Mouse (Mus musculus): ENCODE results near the gene Gm12569.

Gm12569 gene

DNA sequence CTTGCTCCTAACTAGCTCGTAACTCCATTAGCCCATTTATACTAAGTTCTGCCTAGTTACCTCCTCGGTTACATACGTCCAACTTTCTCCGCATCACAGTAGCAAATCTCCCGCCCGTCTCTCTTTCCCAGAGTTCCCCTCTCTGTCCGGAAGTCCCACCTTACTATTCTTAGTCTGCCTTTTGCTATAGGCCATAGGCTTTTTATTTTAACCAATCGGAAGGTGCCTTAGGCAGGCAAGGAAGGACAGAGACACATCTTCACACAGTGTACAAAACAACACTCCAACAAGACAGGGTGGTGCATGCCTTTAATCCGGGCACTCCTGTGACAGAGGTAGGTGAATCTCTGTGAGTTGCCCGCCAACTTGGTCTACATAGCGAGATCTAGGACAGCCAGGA is at the start of gene Gm12569:
Gene Gm12569 (plus strand): TSS at position 166 of the 400 bp plus-strand sequence.
- no peak for DNase-seq

DNA sequence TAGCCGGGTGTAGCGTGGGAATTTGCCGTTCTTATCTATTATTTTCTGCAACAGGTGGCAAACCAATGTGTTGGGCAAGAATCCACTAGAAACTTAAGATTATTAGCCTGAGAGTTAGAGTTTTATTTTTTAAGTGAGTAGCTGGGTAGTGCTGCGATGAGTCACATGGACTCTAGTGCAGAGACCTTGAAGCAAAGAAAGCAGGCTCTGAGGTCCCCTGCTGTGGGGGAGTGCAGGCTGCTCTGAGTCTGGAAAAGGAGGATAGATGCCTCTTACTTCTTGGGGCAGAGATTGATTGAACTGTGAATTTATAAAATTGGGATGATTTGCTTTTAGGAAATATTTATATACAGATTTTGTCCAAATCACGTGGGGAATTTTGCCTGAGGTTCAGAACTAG is 17.5 kb upstream of the Gm12569 start:
- no peak for DNase-seq

DNA sequence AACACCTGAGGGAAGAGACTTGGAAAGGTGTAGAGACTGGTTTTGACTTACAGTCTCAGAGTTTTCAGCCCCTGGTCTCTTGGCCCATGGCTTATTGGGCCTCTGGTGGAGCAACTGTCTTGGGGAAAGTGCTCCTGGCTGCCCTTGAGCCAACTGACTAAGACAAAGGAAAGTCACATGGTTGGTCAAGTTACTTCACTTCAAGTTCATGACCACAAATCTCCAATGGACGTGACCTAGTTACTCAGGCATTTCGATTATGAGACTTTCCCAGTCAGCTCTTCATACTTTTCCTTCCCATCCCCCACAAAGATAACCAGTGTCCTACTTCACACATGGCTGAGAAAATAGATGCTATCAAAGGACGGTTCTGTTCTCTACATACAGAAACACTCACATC is 12.5 kb upstream of the Gm12569 start:
- DNase-seq = no peak

DNA sequence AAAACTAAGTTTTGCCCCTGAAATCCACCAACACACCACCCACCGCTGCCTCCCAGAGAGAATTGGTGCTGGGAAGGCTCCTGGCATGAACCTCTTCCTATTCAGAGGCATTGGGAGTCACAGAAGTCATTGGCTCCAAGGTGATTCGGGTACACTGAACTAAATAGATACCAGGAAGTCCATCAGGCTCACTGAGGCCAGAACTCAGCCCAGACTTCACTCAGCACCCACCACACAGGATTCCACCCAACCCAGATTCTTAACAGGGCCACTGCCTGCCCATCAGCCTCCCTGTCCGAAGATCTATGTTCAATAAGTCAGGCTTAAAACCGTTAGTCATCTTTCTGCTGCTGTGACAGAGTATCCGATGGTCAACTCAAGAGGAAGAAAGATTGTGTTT is 8.8 kb upstream of the Gm12569 start:
- no peak for DNase-seq

DNA sequence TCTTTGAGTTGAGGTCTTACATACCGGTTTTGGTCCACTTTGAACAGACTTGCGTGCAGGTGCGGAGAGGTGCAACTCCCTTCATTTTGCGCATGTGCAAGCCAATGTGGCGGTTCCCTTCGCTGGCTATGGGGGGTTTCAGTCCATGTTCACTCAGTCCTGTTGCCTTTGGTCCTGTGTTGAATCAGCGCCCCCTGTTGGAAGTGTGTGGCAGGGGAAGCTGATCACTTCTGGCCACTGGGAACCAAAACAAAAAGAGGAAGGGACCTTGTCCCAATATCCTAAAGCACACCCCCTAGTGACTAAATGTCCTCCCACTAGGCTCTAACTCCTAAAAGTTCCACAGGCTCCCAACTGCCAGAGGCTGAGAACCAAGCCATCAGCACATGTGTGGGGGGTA is 6.3 kb upstream of the Gm12569 start:
- DNase-seq = no peak

DNA sequence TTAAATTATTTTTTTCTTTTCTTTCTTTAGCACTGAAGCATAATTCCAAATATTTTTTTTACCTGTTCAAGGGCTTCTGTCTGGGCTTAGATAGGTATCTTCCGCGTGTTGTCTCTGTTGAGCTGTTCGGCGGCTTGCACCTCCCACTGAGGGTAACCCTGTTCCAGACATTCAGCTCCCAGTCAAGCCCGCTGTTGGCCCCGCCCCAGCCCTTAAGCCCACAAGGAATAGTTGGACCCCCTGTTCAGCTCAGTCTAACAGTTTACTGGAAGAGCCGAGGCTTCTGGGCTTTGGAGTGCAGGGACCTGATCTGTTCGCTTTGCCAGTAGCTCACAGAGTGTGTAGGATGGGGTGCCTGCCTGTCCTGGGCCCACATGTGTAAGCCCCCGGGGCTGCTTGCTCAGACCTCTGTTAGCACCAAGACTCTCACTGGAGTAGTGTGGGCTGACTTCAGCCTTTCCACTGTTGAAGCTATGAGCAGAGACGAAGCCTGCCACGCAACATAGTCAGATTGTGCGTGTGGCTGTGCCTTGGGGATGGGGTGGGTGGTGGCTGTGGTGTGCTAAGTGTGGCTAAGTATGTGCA is 785 bp upstream of the Gm12569 start:
- DNase-seq = no peak

DNA sequence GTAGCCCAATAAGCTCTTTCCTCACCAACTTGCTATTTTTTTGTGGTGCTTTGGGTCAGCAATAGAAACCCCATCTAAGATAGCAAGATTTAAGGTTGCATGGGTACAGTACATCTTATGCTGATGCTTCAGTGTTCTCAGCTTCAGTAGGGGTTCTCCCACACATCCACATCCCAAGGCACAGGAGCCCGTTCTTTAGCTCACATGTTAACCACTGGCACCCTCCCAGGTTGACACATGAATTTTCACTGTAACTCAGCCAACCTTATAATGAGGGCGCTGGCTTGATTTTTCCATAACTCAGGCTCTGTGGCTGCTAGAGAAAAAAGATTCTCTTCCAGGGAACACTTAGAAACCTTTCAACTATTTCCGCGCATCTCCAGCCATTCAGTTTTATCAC is 6.8 kb downstream of the Gm12569 start:
- DNase-seq = no peak

DNA sequence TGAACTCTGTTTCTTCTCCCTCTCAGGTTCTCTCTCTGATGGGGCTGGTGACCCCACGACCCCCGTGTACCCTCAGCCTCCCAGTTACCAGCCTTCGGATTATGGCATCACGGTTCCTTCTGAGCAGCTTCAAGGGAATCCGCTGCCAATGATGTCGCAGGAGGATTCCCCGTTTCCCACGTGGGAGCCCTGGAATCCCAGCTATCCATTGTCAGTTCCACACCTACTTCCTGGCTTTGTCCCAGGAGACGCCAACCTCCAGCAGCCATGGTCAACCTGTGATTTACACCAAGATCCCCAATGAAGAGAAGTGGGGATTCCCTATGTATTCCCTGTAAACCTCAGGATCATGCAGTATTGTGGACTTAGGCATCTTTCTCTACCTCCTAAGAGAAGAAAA is 14.4 kb downstream of the Gm12569 start:
- no peak for DNase-seq

DNA sequence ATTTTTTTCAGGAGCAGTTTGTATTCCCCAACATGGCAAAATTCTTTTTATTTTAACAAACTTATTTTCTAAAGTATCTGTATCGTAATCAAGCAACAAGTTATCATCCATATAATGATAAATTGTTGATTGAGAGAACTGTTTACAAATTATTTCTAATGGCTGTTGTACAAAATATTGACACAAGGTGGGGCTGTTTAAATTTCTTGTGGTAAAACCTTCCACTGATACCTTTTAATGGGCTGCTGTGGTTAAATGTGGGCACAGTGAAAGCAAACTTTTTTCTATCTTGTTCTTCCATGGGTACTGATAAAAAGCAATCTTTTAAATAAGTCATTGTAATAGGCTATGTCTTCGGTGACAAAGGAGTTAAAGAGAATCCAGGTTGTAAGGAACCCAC is 22.6 kb downstream of the Gm12569 start:
- DNase-seq = no peak

DNA sequence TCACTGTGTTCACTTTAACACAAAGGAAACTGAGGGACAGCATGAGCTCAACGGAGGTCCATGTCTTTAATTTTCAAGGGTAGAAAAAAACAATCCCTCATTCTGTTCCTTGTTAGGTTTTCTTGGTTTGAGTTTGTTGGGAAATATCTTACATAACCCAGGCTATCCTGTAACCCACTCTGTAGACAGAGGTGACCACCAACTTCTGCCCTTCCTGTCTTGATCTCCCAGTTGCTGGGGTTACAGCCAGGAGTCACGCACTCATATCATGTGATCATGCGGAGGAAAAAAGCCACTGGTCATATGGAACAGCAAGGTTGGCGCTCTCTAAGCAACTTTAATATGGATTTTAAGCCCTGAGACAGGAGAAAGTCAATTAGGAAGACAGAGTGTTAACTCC is 36.7 kb downstream of the Gm12569 start:
- DNase-seq = no peak

DNA sequence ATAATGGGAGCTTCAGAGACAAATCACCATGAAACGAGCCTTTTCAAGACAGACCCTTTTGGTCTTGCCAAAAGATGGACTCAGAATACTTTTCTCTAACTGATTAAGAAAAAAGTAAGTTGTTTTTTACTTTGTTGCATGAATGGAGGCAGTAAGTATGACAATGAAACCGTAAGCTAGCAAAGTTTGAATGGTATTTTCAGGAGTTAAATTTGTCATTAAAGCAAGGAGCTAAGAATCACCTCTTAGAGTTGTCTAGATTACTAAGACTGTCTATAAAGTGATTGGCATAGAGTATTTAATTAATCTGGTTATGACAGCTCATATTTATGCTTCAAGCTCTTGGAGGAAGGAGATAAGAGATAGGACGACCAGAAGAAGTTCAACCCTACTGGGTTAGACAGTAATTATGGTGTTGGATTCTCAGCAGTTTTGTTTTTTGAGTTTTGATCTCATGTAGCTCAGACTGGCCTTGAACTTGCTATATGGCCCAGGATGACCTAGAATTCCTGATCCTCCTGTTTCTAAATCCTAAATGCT is 41.5 kb downstream of the Gm12569 start, which contains the start of gene Clk4:
Gene Clk4 (plus strand): TSS at position 51 of the 540 bp plus-strand sequence.
- DNase-seq = no peak

DNA sequence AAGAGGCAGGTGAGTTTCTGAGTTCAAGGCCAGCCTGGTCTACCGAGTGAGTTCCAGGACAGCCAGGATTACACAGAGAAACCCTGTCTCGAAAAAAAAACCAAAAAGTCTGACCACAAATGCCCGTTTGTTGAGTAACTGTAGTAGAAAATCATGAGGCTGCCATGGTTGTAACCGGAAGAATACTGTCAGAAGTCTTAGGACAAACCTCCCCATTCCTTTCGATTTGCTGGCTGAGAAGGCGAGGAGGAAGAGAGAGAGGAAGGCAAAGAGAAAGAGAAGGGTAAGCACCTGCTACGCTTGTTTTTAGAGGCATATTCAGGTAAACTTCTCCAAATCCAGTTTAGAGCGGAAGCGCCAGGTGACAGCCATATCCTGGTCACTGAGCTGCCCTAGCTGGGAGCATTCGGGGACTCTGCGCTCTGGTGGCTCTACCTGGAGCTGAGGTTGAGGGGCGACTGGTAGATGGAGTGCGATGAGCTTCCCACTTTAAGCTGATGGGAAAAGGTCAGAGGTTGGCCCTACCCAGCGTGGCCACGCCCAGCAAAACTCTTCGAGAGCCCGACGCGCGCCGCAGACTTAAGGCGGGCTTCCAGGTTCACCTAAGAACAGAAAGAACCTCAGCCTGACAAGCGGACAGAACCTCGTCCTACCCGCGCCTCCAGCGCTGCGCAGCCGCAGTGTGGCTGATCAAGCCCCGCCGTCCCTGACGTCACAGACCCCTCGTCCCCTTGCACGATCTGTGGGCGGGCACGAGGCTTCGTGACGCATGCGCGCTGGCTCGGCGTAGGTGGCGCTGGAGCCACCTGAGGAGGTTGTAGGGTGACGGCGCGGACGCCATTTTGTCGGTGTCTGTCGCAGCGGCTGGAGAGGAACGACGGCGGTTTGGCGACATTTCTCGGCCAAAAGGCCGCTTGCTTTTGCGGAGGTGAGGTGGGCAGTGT is 42.3 kb downstream of the Gm12569 start, which contains the start of gene BC049762:
Gene BC049762 (minus strand): TSS at position 705 of the 944 bp plus-strand sequence.
- peak; percentile 98 to 99 for DNase-seq

DNA sequence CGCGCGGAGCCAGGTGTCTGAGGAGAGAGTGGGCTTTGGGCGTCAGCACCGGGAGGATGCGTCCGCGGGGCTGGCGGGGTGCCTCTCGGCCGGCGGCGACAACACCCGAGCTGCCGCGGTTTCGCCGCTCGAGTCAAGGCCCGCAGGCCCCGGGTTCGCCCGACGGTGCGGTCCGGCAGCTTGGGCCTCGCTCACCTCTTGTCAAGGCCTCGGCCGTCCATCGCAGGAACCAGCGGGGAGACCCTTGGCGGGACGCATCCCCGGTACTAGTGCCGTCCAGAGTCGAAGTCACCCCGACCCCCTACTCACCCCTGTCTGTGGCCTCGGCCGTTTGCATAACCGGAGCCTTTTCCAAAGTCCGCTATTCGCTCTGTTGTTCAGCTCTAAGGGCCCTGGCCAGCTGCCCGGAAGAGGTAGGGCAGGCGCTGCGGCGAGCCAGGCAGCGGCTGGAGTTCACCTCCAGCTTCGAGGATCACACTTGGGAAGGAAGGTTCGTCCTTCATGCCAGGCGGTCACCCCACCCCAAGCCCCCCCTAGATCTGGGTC is 43.1 kb downstream of the Gm12569 start:
- DNase-seq = peak; percentile 67 to 68

DNA sequence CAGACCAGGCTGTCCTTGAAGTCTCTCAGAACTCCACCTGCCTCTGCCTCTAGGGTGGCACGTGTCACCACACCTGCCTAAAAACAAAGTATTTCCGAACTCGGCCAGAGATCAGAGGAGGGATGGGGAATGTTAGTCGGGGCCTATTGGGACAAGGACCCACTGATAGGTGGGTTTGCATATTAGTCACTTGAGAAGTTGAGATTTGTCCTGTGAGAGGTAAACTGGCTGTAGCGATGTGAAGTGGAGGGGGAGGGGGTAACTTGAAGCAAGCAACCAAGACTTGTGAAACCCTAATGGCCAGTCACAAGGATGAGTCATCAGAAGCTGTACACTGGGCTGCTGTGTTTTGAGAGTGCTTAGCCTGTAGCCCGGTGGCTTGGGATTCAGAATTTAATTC is 44.1 kb downstream of the Gm12569 start:
- no peak for DNase-seq

DNA sequence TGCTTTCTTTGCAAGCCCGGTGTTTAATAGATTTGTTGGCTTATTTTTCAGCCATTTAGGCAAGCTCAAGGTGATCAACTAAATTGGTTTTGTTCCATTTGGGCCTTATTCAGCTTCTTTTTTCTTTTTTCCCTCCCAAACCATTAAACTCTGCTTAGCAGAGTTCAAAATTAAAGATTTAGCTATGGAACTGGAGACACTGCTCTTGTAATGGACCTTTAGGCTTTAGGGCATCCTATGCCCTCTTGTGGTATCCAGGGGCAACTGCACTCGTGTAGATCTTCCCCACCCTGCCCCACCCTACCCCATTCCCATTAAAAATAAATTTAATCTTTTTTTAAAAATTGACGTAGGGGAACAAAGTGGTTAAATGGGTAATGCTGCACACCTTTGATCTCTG is 45.1 kb downstream of the Gm12569 start:
- DNase-seq = peak; percentile 23

DNA sequence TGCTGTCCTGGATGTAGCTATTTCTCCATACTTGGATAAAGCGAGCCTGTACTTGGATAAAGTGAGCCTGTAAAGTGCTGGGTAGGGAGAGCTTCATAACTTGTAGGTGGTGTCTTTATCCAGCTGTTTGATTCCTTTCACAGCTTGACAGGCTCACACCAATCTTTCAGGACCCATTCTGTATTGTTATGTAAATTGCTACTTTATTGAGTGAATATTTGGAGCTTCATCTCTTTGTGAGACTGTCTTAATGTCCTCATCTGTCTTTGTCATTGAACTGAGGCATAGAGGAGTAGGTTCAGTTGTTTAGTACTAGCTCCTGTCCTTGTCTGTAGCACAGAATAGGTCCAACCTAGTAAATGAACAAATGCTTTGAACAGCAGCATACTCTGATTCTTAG is 54.1 kb downstream of the Gm12569 start:
- DNase-seq = no peak

Measured in cerebellum, postnatal 36 days (tissue).